Mouse (Mus musculus): Measurements from ENCODE around the gene Rab39b.

The Rab39b gene

GRCm38 (mm10) chrX:75577582-75578324 is at the start of gene Rab39b:
Gene Rab39b, minus strand, starts transcription at chrX:75578231.
- DNase-seq, result peak; percentile 2

GRCm38 (mm10) chrX:75578539-75578938 is 508 bp upstream of the Rab39b start:
- DNase-seq, result no peak
